Mouse (Mus musculus) heart, postnatal 25 days (tissue): ENCODE measurements at regions not wholly inside any gene's neighbourhood (a gene's known extent, or its start where the extent isn't known, plus 50 kb on each side); places are given as distances from the start of the nearest gene placed in this dataset.

Source experiments
- DNase-seq: peaks from one replicate; pipeline ENCODE4 v3.0.0; 2022; ENCODE audit warnings: low spot score
- intact Hi-C: fragments of 180-260 bp; cut with DNase I; formaldehyde crosslinking; loops from one replicate; pipeline ENCODE4 v1.15.1; 2025

DNA sequence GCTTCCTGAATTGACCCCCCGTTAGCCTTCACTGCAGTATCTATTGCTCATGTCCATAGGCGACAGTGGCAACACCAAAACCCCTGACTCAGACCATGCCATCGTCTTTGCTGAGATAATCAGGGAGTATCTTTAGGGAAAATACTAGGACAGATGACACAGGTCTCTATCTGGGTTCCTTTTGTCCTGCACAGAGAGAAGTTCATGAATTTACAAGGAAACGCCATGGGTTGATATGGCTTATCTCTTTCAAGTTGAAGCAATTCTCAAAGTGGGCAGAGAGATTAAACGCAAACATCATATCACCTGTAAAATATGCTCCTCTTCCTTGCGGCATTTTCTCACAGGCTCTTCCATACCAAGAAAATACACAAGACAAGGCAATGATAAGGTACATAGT is 124.8 kb upstream of the Klf6 start:
- intact Hi-C loops, result no loop called here
- DNase-seq, result no peak

DNA sequence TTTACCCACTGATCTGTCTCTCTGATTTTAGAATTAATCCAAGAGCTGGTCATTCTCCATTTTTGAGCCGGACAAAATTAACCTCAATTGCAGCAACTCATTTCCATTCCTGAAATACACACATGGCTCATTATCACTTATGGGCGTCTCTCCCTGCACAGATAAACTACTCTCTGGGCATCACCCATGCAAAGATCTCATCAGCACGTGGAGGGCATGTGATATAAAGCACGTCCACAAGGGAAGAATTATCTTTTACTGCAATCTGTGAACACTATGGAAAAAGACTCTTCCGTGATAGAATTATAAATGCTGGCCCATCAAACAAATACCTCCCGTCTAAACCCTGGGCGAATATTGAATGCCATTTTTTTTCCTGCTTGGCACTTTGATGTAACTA is 124.1 kb upstream of the Klf6 start:
- intact Hi-C loops, result no loop called here
- no peak for DNase-seq

DNA sequence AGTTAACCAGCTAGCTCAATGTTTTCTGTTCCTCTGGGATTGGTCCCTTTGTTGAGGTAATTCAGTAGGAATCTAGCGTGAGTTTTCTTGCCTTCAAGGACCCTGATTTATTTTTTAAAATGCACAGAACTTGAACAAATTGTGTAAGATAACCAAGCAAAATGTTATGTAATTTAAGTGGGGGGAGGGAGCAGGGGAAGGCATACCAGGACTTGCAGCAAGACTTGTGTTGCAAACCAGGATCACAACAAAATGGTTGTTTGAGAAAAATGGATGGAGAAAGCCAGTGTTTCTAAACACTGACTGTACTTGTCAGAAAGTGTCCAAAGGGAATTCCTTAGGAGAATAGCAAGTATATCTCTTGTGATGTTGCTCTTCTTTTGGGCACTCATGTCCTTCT is 120.5 kb upstream of the Klf6 start:
- intact Hi-C loops, result no loop called here
- no peak for DNase-seq

DNA sequence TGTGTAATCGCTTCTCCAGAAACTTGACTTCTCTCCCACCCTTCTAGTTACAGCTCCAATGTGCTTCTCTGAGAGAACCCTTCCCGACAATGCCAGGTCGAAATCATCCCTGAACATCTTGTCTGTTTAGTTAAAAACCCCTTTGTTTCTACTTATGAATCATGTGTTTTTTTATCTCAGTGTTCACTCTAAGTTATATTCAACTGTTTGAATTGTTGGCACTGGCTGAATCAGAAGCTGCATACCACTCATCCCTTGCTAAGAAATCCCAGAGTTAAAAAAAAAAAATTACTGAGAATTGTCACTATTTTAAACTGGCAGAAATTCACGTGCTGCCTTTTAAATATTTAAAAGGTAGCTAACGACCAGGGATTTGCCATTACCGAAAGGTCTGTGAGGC is 116.3 kb upstream of the Klf6 start:
- no peak for DNase-seq
- intact Hi-C loops, result no loop called here

DNA sequence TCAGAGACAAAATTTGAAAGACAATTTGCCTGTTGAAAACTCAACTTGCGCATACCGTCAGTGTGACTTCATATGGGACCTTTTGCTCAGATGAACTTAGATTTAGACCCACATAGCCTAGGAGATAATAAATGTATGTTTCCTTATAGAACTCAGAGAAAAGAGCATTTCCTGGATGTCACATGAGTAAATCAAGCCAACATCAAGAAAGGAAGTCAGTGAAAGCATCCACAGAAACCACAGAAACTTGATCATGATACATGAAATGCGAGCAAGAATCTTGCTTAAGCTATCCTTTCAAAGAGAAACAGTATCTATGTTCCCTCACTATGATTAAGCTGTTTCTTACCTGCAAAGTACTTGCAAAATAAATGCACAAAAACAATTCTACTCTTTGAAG is 104.1 kb upstream of the Klf6 start:
- intact Hi-C loops, result no loop called here

DNA sequence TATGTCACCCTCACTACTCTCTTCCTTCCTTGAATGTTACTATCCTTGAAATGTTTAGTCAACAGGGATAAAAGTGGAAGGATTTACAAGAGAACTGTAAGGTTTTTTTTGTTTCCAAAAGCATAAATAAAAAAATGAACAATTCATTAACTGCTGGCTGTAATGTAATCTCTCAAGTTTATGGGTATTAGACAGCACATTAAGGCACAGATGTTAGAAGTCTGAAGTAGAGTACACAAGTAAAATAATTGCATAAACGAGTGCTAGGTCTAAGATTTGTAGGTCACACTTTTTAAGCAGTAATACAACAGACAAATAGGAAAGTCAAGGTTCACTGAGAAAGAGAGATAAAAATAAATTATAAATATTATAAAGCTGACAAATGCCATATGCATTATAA is 103.3 kb upstream of the Klf6 start:
- no peak for DNase-seq
- intact Hi-C loops, result no loop called here

More for the DNA sequence above, 104.1 kb upstream of the Klf6 start:
- DNase-seq, result no peak

DNA sequence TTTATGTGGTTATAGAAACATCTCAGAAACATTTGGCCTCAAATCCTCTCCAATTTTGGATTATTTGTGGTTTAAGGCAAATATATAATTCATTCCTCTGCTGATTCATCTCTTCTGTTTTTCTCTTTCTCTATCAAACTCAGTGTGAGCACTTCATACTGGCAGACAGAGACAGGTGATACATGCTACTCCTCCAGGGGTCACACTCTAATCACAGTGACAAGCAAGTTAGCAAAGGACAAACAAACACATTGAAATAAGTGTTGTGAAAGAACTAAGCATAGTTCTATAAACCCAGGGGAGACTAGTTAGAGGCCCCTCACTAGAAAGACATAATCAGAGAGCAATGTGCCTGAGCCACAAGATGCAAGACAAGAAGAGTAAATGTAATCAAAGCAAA is 101.3 kb upstream of the Klf6 start:
- DNase-seq, result no peak
- intact Hi-C loops, result no loop called here

DNA sequence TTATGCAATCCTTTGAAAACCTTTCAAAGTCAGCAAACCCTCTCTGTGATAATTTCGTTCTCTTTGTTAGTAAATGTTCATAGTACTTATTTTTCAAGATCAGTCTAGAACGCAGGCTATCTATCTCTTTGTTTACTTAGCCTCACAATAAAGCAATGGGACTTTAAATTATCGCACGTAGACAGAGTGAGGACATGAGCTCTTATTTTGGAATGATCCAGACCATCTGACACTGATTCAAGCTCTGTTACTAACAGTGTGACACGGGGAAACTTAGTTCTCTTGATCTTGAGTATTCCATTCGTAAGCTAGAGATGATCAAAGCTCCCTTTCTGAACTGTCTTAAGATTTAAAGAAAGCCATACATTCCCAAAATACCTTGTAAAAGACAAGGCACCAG is 94.9 kb upstream of the Klf6 start:
- no peak for DNase-seq
- intact Hi-C loops, result no loop called here

DNA sequence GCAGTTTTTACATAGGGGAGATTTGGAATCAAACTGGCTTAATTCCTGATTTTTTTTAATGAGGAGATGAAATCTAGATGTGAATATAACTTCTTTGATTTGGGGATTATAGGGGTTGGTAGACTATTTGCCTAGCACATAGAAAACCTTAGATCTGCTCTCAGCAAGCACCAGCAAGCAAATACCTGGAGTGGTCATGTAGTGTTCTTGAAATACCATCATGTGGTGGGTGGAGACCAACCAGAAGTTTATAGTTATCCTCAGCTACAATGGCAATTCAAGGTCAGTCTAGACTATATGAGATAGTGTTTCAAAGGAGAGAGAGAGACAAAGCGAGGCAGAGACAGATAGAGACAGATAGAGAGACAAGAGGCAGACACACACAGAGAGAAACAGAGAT is 94.1 kb upstream of the Klf6 start:
- no peak for DNase-seq
- intact Hi-C loops, result no loop called here

DNA sequence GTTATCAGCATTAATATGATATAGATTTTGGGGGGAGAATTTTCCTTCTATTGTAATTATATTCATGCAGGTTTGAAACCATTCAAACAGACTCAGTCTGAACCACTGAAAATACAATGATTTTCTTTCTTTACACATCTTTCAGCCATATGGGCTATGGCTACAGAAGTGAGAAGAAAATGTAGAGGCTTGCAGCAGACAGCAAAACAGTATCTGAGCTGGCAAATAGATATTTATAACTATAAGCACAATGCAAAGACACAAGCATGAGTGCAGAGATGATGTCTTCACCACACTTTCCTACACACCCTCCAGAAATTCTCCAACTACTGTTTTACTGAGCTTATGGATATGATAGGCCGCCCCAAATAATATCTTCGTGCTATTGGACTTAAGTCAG is 92.6 kb upstream of the Klf6 start:
- no peak for DNase-seq
- intact Hi-C loops, result no loop called here

DNA sequence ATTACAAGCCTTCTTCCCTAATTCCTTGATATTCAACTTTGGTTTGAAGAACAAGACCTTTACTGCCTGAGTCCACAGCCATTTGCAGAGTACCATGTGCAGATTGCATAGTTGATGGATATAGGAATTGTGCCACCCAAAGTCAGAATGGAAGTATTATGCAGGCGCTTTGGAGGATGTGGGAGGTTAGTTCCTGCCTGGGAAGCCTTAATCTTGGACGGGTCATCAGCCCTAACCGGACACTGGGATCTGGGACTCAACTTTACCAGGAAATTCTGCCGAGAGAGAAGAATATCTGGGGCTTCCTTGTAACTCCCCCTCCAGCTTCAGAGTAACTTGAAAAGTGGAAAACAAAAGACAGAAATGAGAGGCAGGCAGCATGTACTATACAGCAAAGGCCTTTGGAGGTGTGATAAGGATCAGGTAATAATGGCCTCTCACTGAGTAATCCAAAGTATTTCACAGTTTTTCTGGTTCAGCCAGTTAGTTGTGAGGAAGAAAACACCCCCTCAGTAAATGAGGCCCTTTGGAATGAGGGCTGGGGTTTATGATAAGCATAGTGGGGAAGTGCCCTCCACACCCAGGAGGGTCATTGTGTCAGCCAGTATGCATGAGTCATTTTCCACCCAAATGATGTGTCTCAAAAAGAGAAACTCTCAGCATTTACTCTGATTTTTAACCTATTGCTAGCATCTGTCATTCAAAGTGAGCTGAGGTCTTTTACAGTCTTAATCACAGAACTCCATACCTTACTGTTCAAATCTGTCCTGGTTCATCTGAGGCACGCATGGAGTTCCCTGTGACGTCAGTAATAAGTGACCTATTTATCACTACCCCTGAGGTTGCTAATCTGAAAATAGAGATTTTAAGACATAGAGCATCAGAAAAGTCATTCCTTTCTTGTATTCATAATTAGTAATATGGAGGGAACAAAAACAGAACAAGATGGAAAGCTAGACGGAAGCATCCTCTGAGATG is 91.7 kb upstream of the Klf6 start:
- DNase-seq, result no peak
- intact Hi-C loops, result no loop called here

DNA sequence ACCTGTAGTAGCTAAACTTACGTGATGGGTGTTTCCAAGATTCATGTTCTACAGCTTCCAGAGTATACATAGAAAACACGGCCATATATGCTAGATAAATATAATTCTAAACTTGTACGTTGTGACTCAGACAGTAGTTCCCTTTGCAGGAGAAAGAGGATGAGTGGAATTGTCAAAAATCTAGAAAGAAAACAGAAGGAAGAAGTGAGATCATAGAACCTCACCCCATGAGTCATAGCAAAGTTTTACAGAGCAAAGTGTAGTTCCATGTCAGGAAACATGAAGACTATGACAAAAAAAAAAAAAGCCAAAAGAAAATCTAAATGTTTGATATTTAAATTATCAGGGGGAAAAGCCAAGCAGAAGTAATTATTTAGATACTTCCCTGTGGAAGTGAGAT is 87.5 kb upstream of the Klf6 start:
- DNase-seq, result no peak
- intact Hi-C loops, result no loop called here

DNA sequence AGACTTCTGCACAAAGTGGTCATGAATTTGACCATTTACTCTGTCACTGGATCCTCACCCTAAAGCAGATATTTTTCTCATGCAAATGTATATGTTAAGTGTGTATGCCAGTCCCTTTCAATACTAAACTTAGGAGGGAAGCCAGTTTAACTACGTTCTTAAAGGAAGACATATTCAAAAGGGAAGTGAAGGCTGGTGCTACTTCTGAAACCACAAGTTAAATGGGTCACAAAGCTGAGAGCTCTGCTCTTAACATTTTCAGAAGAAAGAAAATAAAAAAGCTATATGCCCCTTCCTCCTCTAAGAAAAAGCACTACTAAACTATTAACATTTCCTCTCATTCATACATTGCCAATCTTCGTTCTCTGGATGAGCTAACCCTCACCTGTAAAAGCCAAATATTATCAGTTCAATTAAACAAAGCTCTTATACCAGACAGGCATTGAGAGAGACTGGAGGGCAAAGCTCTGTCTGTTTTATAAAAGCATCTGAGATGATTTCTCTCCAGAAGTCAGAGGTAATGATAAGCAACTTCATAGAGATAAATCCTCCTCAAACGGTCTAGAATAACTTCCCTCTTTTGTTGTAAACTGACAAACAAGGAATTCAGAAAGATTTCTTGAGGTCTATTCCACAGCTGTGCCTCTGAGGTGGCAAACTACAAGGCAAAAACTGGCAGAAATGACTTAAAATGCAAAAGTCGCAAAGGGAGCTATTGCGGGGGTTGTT is 82.7 kb upstream of the Klf6 start:
- intact Hi-C loops, result no loop called here
- DNase-seq, result no peak

DNA sequence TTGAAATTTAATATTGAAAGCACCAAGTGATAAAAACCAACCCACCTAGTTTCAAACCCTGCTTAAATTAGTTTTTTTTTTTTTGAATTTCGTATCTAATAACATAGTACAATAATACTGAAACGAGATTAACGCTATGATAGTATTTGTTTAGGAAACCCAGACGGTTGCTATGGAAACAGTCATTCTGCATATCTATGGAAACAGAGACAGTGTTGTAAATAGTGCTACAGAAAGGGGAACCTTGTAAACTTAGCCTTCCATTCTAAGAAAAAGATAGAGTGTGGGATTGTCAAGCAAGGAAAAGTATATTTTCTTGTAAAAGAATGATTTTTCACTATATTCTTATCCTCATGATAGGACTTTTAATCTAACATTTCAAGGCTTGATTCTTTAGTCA is 81.9 kb upstream of the Klf6 start:
- intact Hi-C loops, result no loop called here
- DNase-seq, result no peak

DNA sequence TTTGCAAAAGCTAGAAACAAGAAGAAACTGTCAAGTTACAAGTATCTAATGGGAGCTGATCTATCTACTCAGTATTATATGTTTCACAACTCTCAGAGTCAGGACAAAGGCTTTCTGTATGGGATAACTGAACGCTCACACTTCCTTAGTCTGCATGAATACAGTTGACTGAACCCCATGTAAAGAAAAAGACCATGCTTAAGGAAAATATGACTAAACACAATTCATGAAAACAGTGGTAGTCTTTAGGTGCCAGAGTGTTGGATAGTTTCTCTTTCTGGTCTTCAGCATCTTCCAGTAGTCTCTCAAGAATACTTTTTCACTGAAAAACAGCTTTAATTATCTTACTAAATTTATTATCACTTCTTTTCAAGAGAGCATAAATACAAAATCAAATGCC is 78.7 kb upstream of the Klf6 start:
- intact Hi-C loops, result no loop called here
- no peak for DNase-seq

DNA sequence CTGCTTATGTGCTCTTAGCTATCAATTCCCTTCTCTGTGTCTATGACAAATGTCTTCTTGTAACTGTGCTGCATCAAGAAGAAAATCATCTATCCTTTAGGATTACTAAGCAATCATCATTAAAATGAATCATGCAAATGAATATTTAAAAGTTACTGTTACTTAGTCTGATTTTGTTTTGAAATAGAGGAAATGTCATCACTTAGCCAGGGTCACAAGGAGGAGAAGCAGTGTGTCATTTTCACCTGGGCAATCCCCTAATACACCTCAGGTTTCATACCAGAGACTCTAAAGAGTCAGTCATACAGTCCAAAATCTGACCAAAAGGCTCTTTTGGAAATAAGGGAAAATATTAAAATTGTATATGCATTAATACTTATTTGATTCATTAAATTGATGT is 74.2 kb upstream of the Klf6 start:
- intact Hi-C loops, result no loop called here
- DNase-seq, result no peak

DNA sequence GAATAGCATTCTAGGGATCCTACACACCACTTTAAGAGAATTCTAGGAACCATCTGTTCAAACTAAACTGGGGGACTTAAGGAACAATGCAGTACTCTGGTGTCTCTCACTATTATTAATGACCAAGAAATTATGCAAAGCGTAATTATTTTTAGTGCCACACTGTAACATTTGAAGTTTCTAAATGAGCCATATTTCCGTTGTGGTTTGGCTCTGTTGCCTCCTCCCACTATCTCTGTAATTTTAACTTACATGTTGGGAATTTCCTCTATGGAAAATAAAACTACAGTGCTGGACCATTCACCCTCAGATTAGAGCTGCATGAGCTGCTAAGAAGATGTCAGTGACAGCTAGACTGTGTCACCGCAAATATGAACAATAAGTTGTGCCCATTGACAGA is 72.0 kb upstream of the Klf6 start:
- no peak for DNase-seq
- intact Hi-C loops, result no loop called here

DNA sequence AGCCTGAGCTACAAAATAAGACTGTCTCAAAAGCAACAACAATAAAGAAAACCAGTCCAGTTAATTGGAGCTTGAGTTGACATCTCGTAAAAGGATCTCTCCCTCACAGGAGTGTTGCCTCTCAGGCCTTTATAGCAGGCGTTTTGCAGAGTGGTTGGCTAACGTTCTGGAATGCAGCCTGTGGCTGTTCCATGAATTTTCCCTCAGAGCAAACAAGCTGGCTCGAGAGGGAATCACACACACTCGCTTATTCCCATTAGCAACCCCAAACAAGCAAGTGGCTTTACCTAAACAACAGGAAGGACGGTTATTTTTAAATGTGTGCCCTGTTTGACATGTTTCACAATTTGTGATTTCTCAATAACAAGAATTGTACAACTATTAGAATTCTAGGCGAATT is 59.2 kb upstream of the Klf6 start:
- peak; percentile 6 for DNase-seq
- intact Hi-C loops, result loop anchor here (5.0 to 10.0 kb wide), 5 partner anchors 40 to 1027 kb away; partner anchors contain the start of gene Klf6

DNA sequence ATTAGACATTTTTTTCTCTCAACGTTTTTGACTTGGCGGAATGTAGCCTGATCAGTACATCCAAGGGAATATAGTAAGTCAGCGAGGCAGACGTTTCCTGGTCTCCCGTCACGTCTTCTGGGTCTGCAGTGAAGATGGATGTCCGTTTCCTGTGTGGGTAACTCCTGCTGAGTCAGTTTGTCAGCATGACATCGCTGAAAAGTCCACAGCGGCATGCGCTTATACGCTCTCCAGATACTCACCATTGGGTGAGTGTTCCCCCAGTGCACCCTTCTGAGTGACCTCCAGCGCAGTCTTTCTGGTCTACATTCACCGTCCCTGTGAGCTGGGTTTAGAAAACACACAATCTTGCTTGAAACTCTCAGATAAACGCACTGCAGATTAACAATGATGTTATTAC is 58.5 kb upstream of the Klf6 start:
- DNase-seq, result no peak
- intact Hi-C loops, result loop anchor here (5.0 to 10.0 kb wide), 5 partner anchors 39 to 1028 kb away; partner anchors contain the start of gene Klf6

DNA sequence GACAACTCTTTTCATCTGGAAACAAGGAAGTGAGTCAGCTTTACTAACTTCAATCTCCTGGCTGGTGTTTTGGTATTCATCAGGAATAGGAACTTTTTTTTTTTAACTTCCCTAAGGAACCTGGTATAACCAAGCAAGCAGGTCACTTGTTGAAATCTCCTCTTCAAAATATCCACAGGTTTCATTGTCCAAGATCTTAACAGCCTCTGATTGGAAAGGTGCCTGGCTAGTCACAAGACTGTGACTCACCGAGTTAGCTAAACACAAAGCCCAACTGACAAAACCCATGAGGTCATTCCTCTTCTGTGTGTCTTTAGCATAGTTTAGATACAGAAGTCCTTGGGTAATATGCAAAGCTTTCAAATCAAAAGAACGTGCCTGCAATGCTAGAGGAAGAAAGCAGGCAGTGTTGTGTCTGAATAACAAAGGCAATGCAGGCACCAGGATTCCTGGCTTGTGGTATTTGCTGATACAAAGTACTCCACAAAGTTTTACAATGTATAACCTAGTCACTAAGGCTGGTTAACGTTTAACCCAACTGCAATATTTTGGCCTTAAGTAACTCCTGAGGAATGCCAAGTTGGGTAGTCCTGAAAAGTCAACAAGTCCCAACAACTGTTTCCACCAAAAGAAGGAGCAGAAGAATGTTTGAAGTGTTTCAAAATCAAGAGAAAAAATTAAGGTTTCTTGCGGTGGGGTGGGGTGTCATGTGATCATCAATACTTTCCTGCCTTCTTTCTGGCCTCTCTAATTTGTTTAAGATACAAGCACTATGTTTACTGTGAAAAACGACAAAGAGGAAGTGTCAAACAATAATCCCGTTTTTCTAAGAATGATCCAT is 57.5 kb upstream of the Klf6 start:
- intact Hi-C loops, result loop anchor here (5.0 to 10.0 kb wide), 5 partner anchors 39 to 1029 kb away; partner anchors contain the start of gene Klf6
- peak; percentile 31 for DNase-seq
